Mouse (Mus musculus): ENCODE measurements around the gene Mrgprx1.

The Mrgprx1 gene

GRCm38 (mm10) chr7:48027497-48027896 lies at the start of gene Mrgprx1:
Mrgprx1 (minus strand) TSS chr7:48027597.
- DNase-seq (ENCODE audit: low spot score in 2 of 2) = no peak

- DNase-seq (ENCODE audit: low spot score in 2 of 2) = no peak
Measured at GRCm38 (mm10) chr7:48075521-48075920, 48.1 kb upstream of the Mrgprx1 start.

- DNase-seq (ENCODE audit: low spot score in 2 of 2) = no peak
Measured at GRCm38 (mm10) chr7:48046475-48047185, 19.2 kb upstream of the Mrgprx1 start.

GRCm38 (mm10) chr7:48044046-48044445 lies 16.6 kb upstream of the Mrgprx1 start:
- no peak for DNase-seq (ENCODE audit: low spot score in 2 of 2)

GRCm38 (mm10) chr7:48017874-48018273 lies 9.5 kb downstream of the Mrgprx1 start:
- DNase-seq (ENCODE audit: low spot score in 2 of 2) = no peak

GRCm38 (mm10) chr7:47995689-47996088 lies 31.7 kb downstream of the Mrgprx1 start:
- no peak for DNase-seq (ENCODE audit: low spot score in 2 of 2)

- DNase-seq (ENCODE audit: low spot score in 2 of 2) = no peak
Measured at GRCm38 (mm10) chr7:47986752-47987151, 40.6 kb downstream of the Mrgprx1 start.

- no peak for DNase-seq (ENCODE audit: low spot score in 2 of 2)
Measured at GRCm38 (mm10) chr7:47981995-47982394, 45.4 kb downstream of the Mrgprx1 start, which contains the start of gene Mrgpra4. Mrgpra4 (minus strand) TSS chr7:47982095.

Measured in spleen, postnatal 14 days (tissue).